Mouse (Mus musculus): Measurements from ENCODE around the gene Ndufs3.

GRCm38 (mm10) chr2:90846171-90846570, 58.5 kb downstream of the Ndufs3 start:
- no peak for TF ChIP-seq MEF2A (IDR thresholded peaks at IDR 0.05; ENCODE audit: borderline replicate concordance, low read depth, low read length)
- no peak for TF ChIP-seq MAX (IDR thresholded peaks at IDR 0.05; ENCODE audit: low read length)
- TF ChIP-seq EP300 (IDR thresholded peaks at IDR 0.05; ENCODE audit: low read length), result no peak
- TF ChIP-seq CHD2 (IDR thresholded peaks at IDR 0.05; ENCODE audit: low read length), result no peak
- no peak; the same call in 1 of the 2 replicates for TF ChIP-seq TBP (conservative IDR thresholded peaks at IDR 0.05; ENCODE audit: low read depth, low read length)
